Mouse (Mus musculus) C2C12 (cell line): ENCODE measurements around the gene Pbx4. TPM values are rescaled to one million over a fixed set of nuclear protein-coding genes. Genes with fewer than 3 reads are reported as not detected.

Source experiments
- H3K27me3 ChIP-seq: one replicate; pipeline ENCODE4 v1.6.1; 2011; ENCODE audit not compliant: control insufficient read depth, insufficient read depth, insufficient read length
- H3K36me3 ChIP-seq: one replicate; pipeline ENCODE4 v1.6.1; 2011; ENCODE audit not compliant: control insufficient read depth, insufficient read depth
- H3K4me3 ChIP-seq: one replicate; pipeline ENCODE4 v1.5.1; 2011; ENCODE audit warnings: mild to moderate bottlenecking, control low read depth; ENCODE audit not compliant: poor library complexity, insufficient read depth, severe bottlenecking
- H3K79me2 ChIP-seq: one replicate; pipeline ENCODE4 v1.6.1; 2011; ENCODE audit not compliant: control insufficient read depth, insufficient read depth
- H3K79me3 ChIP-seq: one replicate; pipeline ENCODE4 v1.6.1; 2011; ENCODE audit warnings: low read depth, control low read depth
- H3ac ChIP-seq: one replicate; pipeline ENCODE3; 2011; ENCODE audit warnings: low read depth; ENCODE audit not compliant: control insufficient read depth, insufficient read length
- CEBPB ChIP-seq: IDR thresholded peaks from one replicate; pipeline ENCODE4 v1.6.1; 2011; ENCODE audit warnings: low read depth, mild to moderate bottlenecking, control low read depth, moderate library complexity
- CTCF ChIP-seq: IDR thresholded peaks from one replicate; pipeline ENCODE4 v1.5.1; 2011; ENCODE audit not compliant: control insufficient read depth, insufficient read depth, insufficient read length
- FOSL1 ChIP-seq: IDR thresholded peaks from one replicate; pipeline ENCODE4 v1.8.0; 2011; ENCODE audit warnings: mild to moderate bottlenecking, low read length; ENCODE audit not compliant: poor library complexity, insufficient read depth, severe bottlenecking
- MAX ChIP-seq: IDR thresholded peaks from one replicate; pipeline ENCODE4 v1.6.1; 2011; ENCODE audit warnings: mild to moderate bottlenecking, control low read depth
- MYOD1 ChIP-seq: IDR thresholded peaks from one replicate; pipeline ENCODE4 v1.6.1; 2011; ENCODE audit warnings: low read depth; ENCODE audit not compliant: control insufficient read depth, insufficient read length
- MYOG ChIP-seq: IDR thresholded peaks from one replicate; pipeline ENCODE4 v1.6.1; 2011; ENCODE audit not compliant: control insufficient read depth, insufficient read length; ENCODE audit errors: extremely low read depth
- USF1 ChIP-seq: IDR thresholded peaks from one replicate; pipeline ENCODE4 v1.6.1; 2011; ENCODE audit warnings: low read depth, mild to moderate bottlenecking, control low read depth, moderate library complexity
- polyA plus RNA-seq: library from polyadenylated mRNA; unstranded; fragments of >200 nt; fragmentation: generic; extraction: Trizol; gene quantifications from one replicate; pipeline ENCODE4 v1.2.1, GENCODE M21; 2012; ENCODE audit warnings: missing spikeins

The Pbx4 gene
- polyA plus RNA-seq, 1 experiment: 1.6 TPM

DNA sequence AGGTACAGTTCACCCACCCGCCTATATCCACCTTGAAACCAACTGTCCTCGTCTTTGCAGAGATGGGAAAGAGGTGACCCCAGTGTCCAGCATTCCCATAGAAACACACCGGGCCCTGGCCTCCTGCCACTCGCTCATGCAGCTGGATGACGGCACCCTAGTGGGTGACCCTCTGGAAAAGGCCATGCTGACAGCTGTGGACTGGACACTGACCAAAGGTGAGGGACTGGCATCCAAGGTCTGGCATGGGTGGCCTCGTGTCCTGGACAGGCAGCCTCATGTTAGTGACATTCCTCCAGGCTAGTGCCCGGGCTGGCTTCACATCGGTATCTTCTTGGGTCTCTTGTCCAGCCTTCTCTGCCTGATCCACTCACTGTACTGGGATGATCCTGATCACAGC is 33.0 kb upstream of the Pbx4 start:
- H3ac ChIP-seq: no peak overlapping the region
- H3K79me3 ChIP-seq: no peaks in the 10 kb centered on the region
- H3K4me3 ChIP-seq: no peak overlapping the region
- H3K36me3 ChIP-seq: peaks cover 89% of the 10 kb centered on the region
- no peak for TF ChIP-seq MYOD1
- no peak for TF ChIP-seq MYOG
- no peak for TF ChIP-seq FOSL1
- no peak for TF ChIP-seq CEBPB
- TF ChIP-seq MAX: no peak
- no peak for TF ChIP-seq USF1
- TF ChIP-seq CTCF: no peak
- H3K27me3 ChIP-seq: no peaks in the 10 kb centered on the region
- peaks cover 13% of the 10 kb centered on the region for H3K79me2 ChIP-seq

DNA sequence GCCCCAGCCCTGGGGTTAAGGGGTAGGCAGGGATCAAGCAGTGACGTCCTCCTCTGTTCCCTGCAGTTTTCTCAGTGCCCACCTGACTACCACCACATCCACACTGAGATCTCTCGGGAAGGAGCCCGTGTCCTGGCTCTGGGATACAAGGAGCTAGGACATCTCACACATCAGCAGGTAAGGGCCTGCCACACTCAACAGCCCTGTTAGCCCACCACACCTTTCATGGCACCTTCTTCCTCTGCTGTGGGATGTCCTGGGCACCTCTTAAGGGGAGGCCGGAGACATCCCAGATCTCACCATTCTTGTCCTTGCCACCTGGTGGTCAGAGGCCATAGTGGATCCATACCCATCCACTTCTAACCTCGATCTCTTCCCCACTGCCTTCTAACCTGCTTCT is 32.3 kb upstream of the Pbx4 start:
- Histone ChIP-seq H3K79me3 (no peaks in the 10 kb centered on the region), H3K4me3 (no peak overlapping the region), H3K79me2 (peaks cover 6% of the 10 kb centered on the region), H3K36me3 (peaks cover 88% of the 10 kb centered on the region), H3ac (no peak overlapping the region), H3K27me3 (no peaks in the 10 kb centered on the region)
- TF ChIP-seq CTCF (no peak), USF1 (no peak), MAX (no peak), FOSL1 (no peak), MYOG (no peak), CEBPB (no peak), MYOD1 (no peak)

DNA sequence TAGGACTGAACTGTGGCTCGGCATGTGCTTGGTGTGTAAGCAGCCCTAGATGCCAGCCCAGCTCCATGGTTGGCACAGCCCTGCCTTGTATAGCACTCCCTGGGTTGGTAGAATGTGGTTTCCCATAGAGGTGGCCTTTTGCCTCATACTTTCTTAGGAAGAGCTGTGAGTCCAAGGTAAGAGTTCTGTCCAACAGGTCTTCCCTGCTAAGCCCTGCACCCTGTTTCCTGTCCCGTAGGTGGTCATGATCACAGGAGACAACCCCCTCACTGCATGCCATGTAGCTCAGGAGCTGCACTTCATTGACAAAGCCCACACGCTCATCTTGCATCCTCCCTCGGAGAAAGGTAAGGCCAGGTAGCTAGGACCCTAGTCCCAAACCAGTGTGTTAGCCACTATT is 30.5 kb upstream of the Pbx4 start:
- H3K79me3 ChIP-seq: no peaks in the 10 kb centered on the region
- no peaks in the 10 kb centered on the region for H3K79me2 ChIP-seq
- no peaks in the 10 kb centered on the region for H3K27me3 ChIP-seq
- no peak for TF ChIP-seq FOSL1
- no peak for TF ChIP-seq MYOG
- no peak for TF ChIP-seq USF1
- TF ChIP-seq MAX: no peak
- no peak for TF ChIP-seq CEBPB
- no peak for TF ChIP-seq CTCF
- TF ChIP-seq MYOD1: no peak
- H3K36me3 ChIP-seq: peaks cover 92% of the 10 kb centered on the region
- no peak overlapping the region for H3ac ChIP-seq
- no peak overlapping the region for H3K4me3 ChIP-seq

DNA sequence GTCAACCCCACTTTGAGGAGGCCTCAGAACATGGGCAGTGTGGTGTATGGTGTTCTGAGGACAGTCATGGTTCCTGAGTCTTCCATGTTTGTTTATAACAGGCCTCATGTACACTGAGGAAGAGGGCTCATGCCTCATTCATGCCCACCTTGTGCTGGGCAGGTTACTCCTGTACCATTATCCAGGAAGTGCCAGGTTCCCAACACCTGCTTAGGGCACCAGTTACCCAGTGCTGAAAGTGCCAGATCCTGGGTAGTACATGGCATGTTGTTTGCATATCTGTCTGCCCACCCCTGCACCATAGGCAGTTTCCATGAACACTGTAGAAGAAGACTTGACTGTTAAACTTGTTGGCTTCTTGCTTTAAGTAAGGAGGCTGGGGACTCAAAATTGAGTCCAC is 30.1 kb upstream of the Pbx4 start:
- Histone ChIP-seq H3K36me3 (peaks cover 92% of the 10 kb centered on the region), H3ac (no peak overlapping the region), H3K79me3 (no peaks in the 10 kb centered on the region), H3K79me2 (no peaks in the 10 kb centered on the region), H3K4me3 (no peak overlapping the region), H3K27me3 (no peaks in the 10 kb centered on the region)
- TF ChIP-seq FOSL1: no peak
- TF ChIP-seq MAX: no peak
- no peak for TF ChIP-seq USF1
- TF ChIP-seq CTCF: no peak
- no peak for TF ChIP-seq CEBPB
- TF ChIP-seq MYOD1: no peak
- TF ChIP-seq MYOG: no peak

DNA sequence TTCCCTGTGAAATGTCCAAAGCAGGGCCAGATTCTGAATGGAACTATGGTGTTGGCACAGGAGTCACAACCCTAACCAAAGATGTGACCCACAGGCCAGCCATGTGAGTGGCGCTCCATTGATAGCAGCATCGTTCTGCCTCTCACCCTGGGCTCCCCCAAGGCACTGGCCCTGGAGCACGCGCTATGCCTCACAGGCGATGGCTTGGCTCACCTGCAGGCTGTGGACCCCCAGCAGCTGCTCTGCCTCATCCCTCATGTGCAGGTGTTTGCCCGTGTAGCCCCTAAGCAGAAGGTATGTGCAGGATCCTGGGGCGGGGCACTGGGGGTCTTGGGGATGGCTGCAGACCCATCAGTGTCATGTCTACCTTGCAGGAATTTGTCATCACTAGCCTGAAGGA is 28.9 kb upstream of the Pbx4 start:
- Histone ChIP-seq H3K79me3 (no peaks in the 10 kb centered on the region), H3ac (no peak overlapping the region), H3K79me2 (no peaks in the 10 kb centered on the region), H3K36me3 (peaks cover 93% of the 10 kb centered on the region), H3K27me3 (no peaks in the 10 kb centered on the region), H3K4me3 (no peak overlapping the region)
- no peak for TF ChIP-seq MYOD1
- TF ChIP-seq CTCF: no peak
- TF ChIP-seq FOSL1: no peak
- TF ChIP-seq MAX: no peak
- no peak for TF ChIP-seq USF1
- no peak for TF ChIP-seq CEBPB
- no peak for TF ChIP-seq MYOG

DNA sequence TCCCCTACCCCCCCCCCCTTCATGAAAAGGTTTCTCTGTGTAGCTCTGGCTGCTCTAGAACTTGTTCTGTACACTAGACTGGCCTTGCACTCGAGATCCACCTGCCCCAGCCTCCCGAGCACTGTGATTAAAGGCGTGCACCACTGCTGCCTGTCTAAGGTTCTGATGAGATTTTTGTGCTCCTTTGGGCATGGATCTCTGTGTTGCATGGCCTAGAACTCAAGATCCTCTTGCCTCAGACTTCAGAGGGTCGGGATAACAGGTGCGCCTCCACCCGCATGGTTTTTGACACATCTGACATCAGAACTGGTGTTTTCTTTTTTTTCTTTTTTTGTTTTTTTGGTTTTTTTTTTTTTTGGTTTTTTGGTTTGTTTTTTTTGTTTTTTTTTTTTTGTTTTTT is 27.8 kb upstream of the Pbx4 start:
- Histone ChIP-seq H3K27me3 (no peaks in the 10 kb centered on the region), H3K79me3 (no peaks in the 10 kb centered on the region)

More for the DNA sequence above, 27.8 kb upstream of the Pbx4 start:
- Histone ChIP-seq H3ac (no peak overlapping the region), H3K79me2 (no peaks in the 10 kb centered on the region), H3K36me3 (peaks cover 83% of the 10 kb centered on the region), H3K4me3 (no peak overlapping the region)
- TF ChIP-seq FOSL1 (no peak), CTCF (no peak), MAX (no peak), USF1 (no peak), MYOD1 (no peak), MYOG (no peak), CEBPB (no peak)
